Mouse (Mus musculus) liver, adult 2 months (tissue): ENCODE data around the gene Sgcg.

Experiments
- CTCF ChIP-seq: fragments of 200-500 bp; IDR thresholded peaks from 2 replicates; pipeline ENCODE4 v1.5.1; 2011; ENCODE audit warnings: low read depth, low read length, control low read depth
- POLR2A ChIP-seq: fragments of 200-500 bp; IDR thresholded peaks from 2 replicates; pipeline ENCODE4 v1.6.1; 2011; ENCODE audit warnings: low read length, control low read depth; ENCODE audit not compliant: insufficient read depth; ENCODE audit errors: extremely low read depth

- peak; percentile 17; the same call in 1 of the 2 replicates for TF ChIP-seq CTCF
- no peak for TF ChIP-seq POLR2A
These were observed 85.1 kb downstream of the Sgcg start for GRCm38 (mm10) chr14:61173229-61173628.
